Mouse (Mus musculus) ES-Bruce4 (cell line): ENCODE results near the gene Mcl1. TPM values are rescaled to one million over a fixed set of nuclear protein-coding genes. Genes with fewer than 3 reads are reported as not detected.

Experiments used
- H3K27ac ChIP-seq: 2 replicates; pipeline ENCODE4 v1.5.1; 2012; ENCODE audit warnings: low read length, inconsistent platforms; ENCODE audit not compliant: insufficient read depth
- H3K27me3 ChIP-seq: 2 replicates; pipeline ENCODE4 v1.6.1; 2012; ENCODE audit warnings: mild to moderate bottlenecking, low read length, inconsistent platforms; ENCODE audit not compliant: control insufficient read depth, poor library complexity, insufficient read depth, severe bottlenecking
- H3K36me3 ChIP-seq: 2 replicates; pipeline ENCODE4 v1.6.1; 2012; ENCODE audit warnings: inconsistent platforms, mild to moderate bottlenecking, low read length, moderate library complexity; ENCODE audit not compliant: control insufficient read depth, poor library complexity, insufficient read depth, severe bottlenecking
- H3K4me1 ChIP-seq: one replicate; pipeline ENCODE4 v1.8.1; 2011; ENCODE audit warnings: low read length; ENCODE audit not compliant: control insufficient read depth, insufficient read depth
- H3K4me3 ChIP-seq: 2 replicates; pipeline ENCODE4 v1.5.1; 2011; ENCODE audit warnings: low read depth, mild to moderate bottlenecking, low read length
- H3K9ac ChIP-seq: 2 replicates; pipeline ENCODE4 v1.6.1; 2012; ENCODE audit warnings: low read depth, mild to moderate bottlenecking, inconsistent platforms; ENCODE audit not compliant: poor library complexity, severe bottlenecking
- H3K9me3 ChIP-seq: replicated peaks from 2 replicates; pipeline ENCODE4 v1.6.1; 2012; ENCODE audit warnings: mild to moderate bottlenecking, low read length, inconsistent platforms; ENCODE audit not compliant: control insufficient read depth, poor library complexity, insufficient read depth, severe bottlenecking
- CTCF ChIP-seq: IDR thresholded peaks from one replicate; pipeline ENCODE4 v1.8.1; 2011; ENCODE audit warnings: low read depth, low read length
- EP300 ChIP-seq: IDR thresholded peaks from 2 replicates; pipeline ENCODE4 v1.6.1; 2011; ENCODE audit warnings: low read depth, low read length; ENCODE audit not compliant: insufficient read depth
- POLR2A ChIP-seq: IDR thresholded peaks from one replicate; pipeline ENCODE4 v1.8.1; 2011; ENCODE audit warnings: low read length; ENCODE audit not compliant: insufficient read depth
- polyA plus RNA-seq: library from polyadenylated mRNA; stranded (reverse); fragments of >200 nt; gene quantifications from 2 replicates; pipeline ENCODE4 v1.2.4, GENCODE M21; 2011; ENCODE audit warnings: low read depth; ENCODE audit not compliant: missing spikeins, insufficient read depth, insufficient read length

Gene Mcl1
- polyA plus RNA-seq, 1 experiment, result 264 TPM

- peak overlapping the region; percentile 22 for H3K9ac ChIP-seq
- no peaks in the 10 kb centered on the region for H3K27me3 ChIP-seq
- H3K4me1 ChIP-seq, result peaks cover 12% of the 10 kb centered on the region
- TF ChIP-seq POLR2A (no peak), CTCF (no peak), EP300 (no peak)
- H3K27ac ChIP-seq, result no peak overlapping the region
- H3K9me3 ChIP-seq, result no peaks in the 10 kb centered on the region
- no peaks in the 10 kb centered on the region for H3K36me3 ChIP-seq
- peak overlapping the region; percentile 10; the same call in 1 of the 2 replicates for H3K4me3 ChIP-seq
Measured at GRCm38 (mm10) chr3:95681365-95681764, 22.8 kb downstream of the Mcl1 start.

- H3K27ac ChIP-seq, result no peak overlapping the region
- no peak overlapping the region for H3K4me3 ChIP-seq
- no peaks in the 10 kb centered on the region for H3K9me3 ChIP-seq
- no peak overlapping the region for H3K9ac ChIP-seq
- no peaks in the 10 kb centered on the region for H3K36me3 ChIP-seq
- H3K27me3 ChIP-seq, result no peaks in the 10 kb centered on the region
- H3K4me1 ChIP-seq, result peaks cover 13% of the 10 kb centered on the region
- TF ChIP-seq POLR2A (no peak), CTCF (no peak), EP300 (no peak)
Measured at GRCm38 (mm10) chr3:95682878-95683277, 24.3 kb downstream of the Mcl1 start.

- no peak overlapping the region for H3K27ac ChIP-seq
- H3K36me3 ChIP-seq, result no peaks in the 10 kb centered on the region
- no peaks in the 10 kb centered on the region for H3K27me3 ChIP-seq
- H3K9me3 ChIP-seq, result no peaks in the 10 kb centered on the region
- no peak overlapping the region for H3K9ac ChIP-seq
- no peak overlapping the region for H3K4me3 ChIP-seq
- H3K4me1 ChIP-seq, result peaks cover 15% of the 10 kb centered on the region
- TF ChIP-seq POLR2A (no peak), EP300 (no peak), CTCF (no peak)
Measured at GRCm38 (mm10) chr3:95684846-95685245, 26.3 kb downstream of the Mcl1 start.

GRCm38 (mm10) chr3:95685301-95685700, 26.7 kb downstream of the Mcl1 start:
- H3K27me3 ChIP-seq, result no peaks in the 10 kb centered on the region
- peaks cover 15% of the 10 kb centered on the region for H3K4me1 ChIP-seq
- no peak overlapping the region for H3K27ac ChIP-seq
- H3K9ac ChIP-seq, result no peak overlapping the region
- no peak overlapping the region for H3K4me3 ChIP-seq
- TF ChIP-seq CTCF, result no peak
- TF ChIP-seq EP300, result no peak
- TF ChIP-seq POLR2A, result no peak
- H3K36me3 ChIP-seq, result no peaks in the 10 kb centered on the region
- no peaks in the 10 kb centered on the region for H3K9me3 ChIP-seq

- TF ChIP-seq POLR2A (no peak), CTCF (no peak)
- H3K27me3 ChIP-seq, result no peaks in the 10 kb centered on the region
- H3K36me3 ChIP-seq, result no peaks in the 10 kb centered on the region
- H3K4me3 ChIP-seq, result no peak overlapping the region
- no peak overlapping the region for H3K9ac ChIP-seq
- no peak overlapping the region for H3K27ac ChIP-seq
- peaks cover 15% of the 10 kb centered on the region for H3K4me1 ChIP-seq
- no peaks in the 10 kb centered on the region for H3K9me3 ChIP-seq
Measured at GRCm38 (mm10) chr3:95685701-95686100, 27.1 kb downstream of the Mcl1 start.

GRCm38 (mm10) chr3:95686492-95687167, 28.0 kb downstream of the Mcl1 start:
- Histone ChIP-seq H3K9ac (no peak overlapping the region), H3K9me3 (no peaks in the 10 kb centered on the region), H3K36me3 (no peaks in the 10 kb centered on the region), H3K27ac (no peak overlapping the region), H3K27me3 (no peaks in the 10 kb centered on the region), H3K4me1 (peaks cover 10% of the 10 kb centered on the region), H3K4me3 (no peak overlapping the region)
- TF ChIP-seq EP300 (no peak), CTCF (no peak), POLR2A (no peak)
